Mouse (Mus musculus) liver, adult 2 months (tissue): Measurements from ENCODE around the gene Anapc11.

ENCODE experiments used
- CTCF ChIP-seq: fragments of 200-500 bp; IDR thresholded peaks from 2 replicates; pipeline ENCODE4 v1.5.1; 2011; ENCODE audit warnings: low read depth, low read length, control low read depth
- POLR2A ChIP-seq: fragments of 200-500 bp; IDR thresholded peaks from 2 replicates; pipeline ENCODE4 v1.6.1; 2011; ENCODE audit warnings: low read length, control low read depth; ENCODE audit not compliant: insufficient read depth; ENCODE audit errors: extremely low read depth

- TF ChIP-seq POLR2A (no peak), CTCF (no peak)
Observed at GRCm38 (mm10) chr11:120603545-120603944, 5.3 kb downstream of the Anapc11 start.
